Mouse (Mus musculus): ENCODE results near the gene Zdhhc14.

DNA sequence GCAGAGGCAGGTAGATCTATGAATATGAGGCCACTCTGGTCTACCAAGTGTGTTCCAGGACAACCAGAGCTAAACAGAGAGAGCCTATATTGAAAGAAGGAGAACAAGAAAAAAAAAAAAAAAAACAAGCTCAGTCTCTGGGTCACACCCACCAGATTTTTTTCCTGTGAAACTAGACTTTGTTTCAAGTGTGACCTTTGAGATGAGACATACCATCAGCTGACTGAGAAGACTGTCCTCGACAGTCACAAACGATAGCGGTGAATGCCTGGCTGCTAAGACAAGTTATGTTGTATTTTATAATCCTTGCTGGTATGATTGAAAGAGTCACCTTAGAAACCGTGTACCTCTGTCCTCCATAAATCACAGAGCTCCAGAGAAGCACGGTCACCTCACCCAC, 303.0 kb downstream of the Zdhhc14 start:
- TF ChIP-seq POLR2A (IDR thresholded peaks at IDR 0.05; ENCODE audit: insufficient read length, low read depth) (no peak), TCF12 (IDR thresholded peaks at IDR 0.05; ENCODE audit: insufficient read depth, poor library complexity, severe bottlenecking) (no peak), E2F4 (IDR thresholded peaks at IDR 0.05; ENCODE audit: insufficient read depth) (no peak), USF1 (IDR thresholded peaks at IDR 0.05; ENCODE audit: low read depth) (no peak), CEBPB (IDR thresholded peaks at IDR 0.05; ENCODE audit: insufficient read depth, poor library complexity, severe bottlenecking) (no peak), REST (IDR thresholded peaks at IDR 0.05; ENCODE audit: insufficient read depth, insufficient read length) (no peak)
